10 mouse cellular contexts compared by ENCODE assay signal in the genomic region with DNA sequence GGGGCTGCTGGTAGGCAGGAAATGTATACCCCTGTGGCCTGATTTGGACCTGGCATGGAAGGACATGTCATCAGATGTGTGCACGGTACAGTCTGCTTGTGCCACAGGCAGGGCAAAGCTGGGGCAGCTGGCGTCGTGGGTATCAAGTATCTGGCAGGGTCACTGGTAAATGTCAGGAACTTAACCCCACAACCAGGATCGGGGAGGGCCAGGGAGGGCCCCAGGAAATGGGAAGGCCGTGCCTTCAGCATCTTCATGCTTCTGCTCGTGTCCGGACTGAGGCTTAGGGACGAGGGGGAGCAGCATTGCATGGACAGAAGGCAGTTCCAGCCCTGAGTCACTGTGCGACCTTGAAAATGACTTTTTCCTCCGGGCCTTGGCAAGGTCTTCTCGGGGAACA. TPM values are rescaled to one million over a fixed set of nuclear protein-coding genes. Genes with fewer than 3 reads are reported as not detected.
DNase-seq lines count a peak whose midpoint lies in the region; ATAC-seq lines count a peak whose summit lies in the region.
"Had no signal": no experiment of that assay in that cellular context is flagged by ENCODE, and none has a peak within 500 bp of the region (broad histone marks: within the 10 kb centered on the region; RNA-seq: fewer than 3 reads in every experiment).

No protein-coding gene starts in this region.

- 71% methylated on average over 11 of the region's 11 CpGs for WGBS in liver, embryonic 11.5 days

- no peak overlapping the region for H3K4me3 ChIP-seq in liver, embryonic 11.5 days (ENCODE audit: low read depth, low read length)
- H3K4me3 ChIP-seq: hindbrain, embryonic 15.5 days; neural tube, embryonic 12.5 days had no signal

- DNase-seq in heart, adult 11 months = peak; percentile 95
- DNase-seq in heart, postnatal 25 days (ENCODE audit: low spot score) = no peak
- peak; percentile 27 for DNase-seq in 416B (ENCODE audit: low read depth)
- DNase-seq in gastrocnemius, adult 8-10 months (ENCODE audit: low spot score in 2 of 2) = peak; percentile 73 to 83
- peak; percentile 59 to 61 for DNase-seq in heart, postnatal 10 days
- no peak for DNase-seq in liver, embryonic 11.5 days (ENCODE audit: low spot score)
- DNase-seq in left cerebral cortex, adult 18-20 months (ENCODE audit: low spot score in 2 of 2) = no peak
- DNase-seq in layer of hippocampus, adult 9-11 months = no peak

- intact Hi-C loops in heart, postnatal 25 days (cut with DNase I) = no loop called here
- intact Hi-C loops in heart, postnatal 10 days (cut with DNase I) = no loop called here

- no peak for ATAC-seq in liver, embryonic 11.5 days (replicated peaks; ENCODE audit: low FRiP score)

- H3K9me3 ChIP-seq in liver, embryonic 11.5 days (ENCODE audit: control insufficient read depth, low read length) = no peaks in the 10 kb centered on the region
- H3K9me3 ChIP-seq: hindbrain, embryonic 15.5 days; neural tube, embryonic 12.5 days had no signal

- no peak overlapping the region; the same call in 1 of the 2 replicates for H3K4me2 ChIP-seq in liver, embryonic 11.5 days
- H3K4me2 ChIP-seq: hindbrain, embryonic 15.5 days; neural tube, embryonic 12.5 days had no signal

- H3K36me3 ChIP-seq in liver, embryonic 11.5 days (ENCODE audit: control insufficient read depth, insufficient read depth, low read length) = no peaks in the 10 kb centered on the region
- H3K36me3 ChIP-seq: hindbrain, embryonic 15.5 days; neural tube, embryonic 12.5 days had no signal

- H3K27me3 ChIP-seq in liver, embryonic 11.5 days (replicated peaks; ENCODE audit: control insufficient read depth, insufficient read depth, low read length) = peaks cover 2% of the 10 kb centered on the region; the same call in 1 of the 2 replicates
- H3K27me3 ChIP-seq: hindbrain, embryonic 15.5 days; neural tube, embryonic 12.5 days had no signal

- no peak overlapping the region for H3K27ac ChIP-seq in liver, embryonic 11.5 days (ENCODE audit: low read depth, low read length)
- H3K27ac ChIP-seq: hindbrain, embryonic 15.5 days; neural tube, embryonic 12.5 days had no signal

- peaks cover 22% of the 10 kb centered on the region for H3K4me1 ChIP-seq in liver, embryonic 11.5 days (replicated peaks; ENCODE audit: control insufficient read depth, insufficient read depth, low read length)

- no peak overlapping the region for H3K9ac ChIP-seq in liver, embryonic 11.5 days (ENCODE audit: low read depth, low read length)
- H3K9ac ChIP-seq: hindbrain, embryonic 15.5 days; neural tube, embryonic 12.5 days had no signal

RNA-seq across cellular contexts. Expression of a gene that starts 0.8 kb away (rescaled TPM):
- 1,000 to 10,000 TPM; 1,128 to 1,145 TPM for total RNA-seq in heart, postnatal 25 days (2021)
- total RNA-seq in gastrocnemius, adult 8-10 months (2022) = 1,000 to 10,000 TPM; 8,302 to 9,332 (median 8,668) TPM
- 100 to 1,000 TPM; 622 to 693 TPM for total RNA-seq in heart, postnatal 10 days (2021)
- polyA plus RNA-seq in liver, embryonic 11.5 days (2014; fragmentation: Nextera tagmentation; extraction: Ambion mirVana) = 1.4 and 4.3 TPM in 2 replicates
- 10 to 100 TPM; 32.6 to 37.9 TPM for total RNA-seq in left cerebral cortex, adult 18-20 months (2021)

RNA-seq across cellular contexts. Expression of a gene that starts 14.2 kb away (rescaled TPM):
- total RNA-seq in heart, postnatal 25 days (2021) = 10 to 100 TPM; 43.2 to 55.2 TPM
- total RNA-seq in gastrocnemius, adult 8-10 months (2022) = 10 to 100 TPM in 2 of 4 experiments, 1 to 10 TPM in 2; 7.4 to 19.6 (median 11.1) TPM
- total RNA-seq in heart, postnatal 10 days (2021) = 10 to 100 TPM; 50.7 to 60.2 TPM
- polyA plus RNA-seq in liver, embryonic 11.5 days (2014; fragmentation: Nextera tagmentation; extraction: Ambion mirVana) = 97.6 and 105 TPM in 2 replicates
- 10 to 100 TPM; 68.2 to 84.7 TPM for total RNA-seq in left cerebral cortex, adult 18-20 months (2021)

RNA-seq across cellular contexts. Expression of a gene that starts 21.5 kb away (rescaled TPM):
- total RNA-seq in heart, postnatal 25 days (2021) = 10 to 100 TPM; 76.1 to 88.8 TPM
- 10 to 100 TPM; 69.0 to 88.0 (median 73.8) TPM for total RNA-seq in gastrocnemius, adult 8-10 months (2022)
- 100 to 1,000 TPM; 118 to 143 TPM for total RNA-seq in heart, postnatal 10 days (2021)
- polyA plus RNA-seq in liver, embryonic 11.5 days (2014; fragmentation: Nextera tagmentation; extraction: Ambion mirVana) = 194 and 203 TPM in 2 replicates
- total RNA-seq in left cerebral cortex, adult 18-20 months (2021) = 100 to 1,000 TPM; 188 to 211 TPM

RNA-seq across cellular contexts. Expression of a gene that starts 33.6 kb away (rescaled TPM):
- 1 to 10 TPM; 3.4 to 4.4 TPM for total RNA-seq in heart, postnatal 25 days (2021)
- total RNA-seq in gastrocnemius, adult 8-10 months (2022) = 1 to 10 TPM in 2 of 4 experiments, under 1 TPM in 2; 0.31 to 1.8 (median 1.0) TPM
- 1 to 10 TPM; 4.4 to 5.5 TPM for total RNA-seq in heart, postnatal 10 days (2021)
- polyA plus RNA-seq in liver, embryonic 11.5 days (2014; fragmentation: Nextera tagmentation; extraction: Ambion mirVana) = 1.1 and 1.6 TPM in 2 replicates
- total RNA-seq in left cerebral cortex, adult 18-20 months (2021) = 100 to 1,000 TPM; 549 to 568 TPM

RNA-seq across cellular contexts. Expression of a gene that starts 44.0 kb away (rescaled TPM):
- total RNA-seq in heart, postnatal 25 days (2021) = 10 to 100 TPM; 42.6 to 44.3 TPM
- total RNA-seq in gastrocnemius, adult 8-10 months (2022) = 10 to 100 TPM in 1 of 4 experiments, 1 to 10 TPM in 3; 6.9 to 10.7 (median 8.0) TPM
- total RNA-seq in heart, postnatal 10 days (2021) = 10 to 100 TPM; 52.3 to 52.4 TPM
- 12.9 and 14.2 TPM in 2 replicates for polyA plus RNA-seq in liver, embryonic 11.5 days (2014; fragmentation: Nextera tagmentation; extraction: Ambion mirVana)
- 100 to 1,000 TPM in 1 of 2 experiments, 10 to 100 TPM in 1; 92.9 to 100 TPM for total RNA-seq in left cerebral cortex, adult 18-20 months (2021)

Comparison
In these comparisons a context has a peak if more than half of its experiments do, and no peak if none do; other contexts are left out.
1. DNase-seq: peak in heart, adult 11 months (single experiment), 416B (single experiment), gastrocnemius, adult 8-10 months (2 of 2) and heart, postnatal 10 days (2 of 2); none in heart, postnatal 25 days (single experiment), liver, embryonic 11.5 days (single experiment), left cerebral cortex, adult 18-20 months (0 of 2) and layer of hippocampus, adult 9-11 months (single experiment).
2. RNA of a gene that starts 0.8 kb away (total RNA-seq): 8,302 to 9,332 TPM in gastrocnemius, adult 8-10 months, 1,128 to 1,145 TPM in heart, postnatal 25 days and 622 to 693 TPM in heart, postnatal 10 days; 32.6 to 37.9 TPM in left cerebral cortex, adult 18-20 months; every median in the first group is over 10 times any median in the second.